Mouse (Mus musculus) stomach, postnatal 0 days (tissue): ENCODE measurements at regions not wholly inside any gene's neighbourhood (a gene's known extent, or its start where the extent isn't known, plus 50 kb on each side); places are given as distances from the start of the nearest gene placed in this dataset.

Experiments
- CTCF ChIP-seq: IDR thresholded peaks from 2 replicates; pipeline ENCODE4 v1.5.1; 2016; ENCODE audit warnings: antibody characterized with exemption, low read depth, mild to moderate bottlenecking, moderate library complexity
- EP300 ChIP-seq: optimal IDR thresholded peaks from 2 replicates; pipeline ENCODE3; 2016; ENCODE audit warnings: antibody characterized with exemption

GRCm38 (mm10) chr9:52251455-52251854 is 83.1 kb upstream of the Zc3h12c start:
- TF ChIP-seq EP300 (no peak), CTCF (no peak)
